Mouse (Mus musculus): ENCODE measurements around the gene Tm6sf1.

DNA sequence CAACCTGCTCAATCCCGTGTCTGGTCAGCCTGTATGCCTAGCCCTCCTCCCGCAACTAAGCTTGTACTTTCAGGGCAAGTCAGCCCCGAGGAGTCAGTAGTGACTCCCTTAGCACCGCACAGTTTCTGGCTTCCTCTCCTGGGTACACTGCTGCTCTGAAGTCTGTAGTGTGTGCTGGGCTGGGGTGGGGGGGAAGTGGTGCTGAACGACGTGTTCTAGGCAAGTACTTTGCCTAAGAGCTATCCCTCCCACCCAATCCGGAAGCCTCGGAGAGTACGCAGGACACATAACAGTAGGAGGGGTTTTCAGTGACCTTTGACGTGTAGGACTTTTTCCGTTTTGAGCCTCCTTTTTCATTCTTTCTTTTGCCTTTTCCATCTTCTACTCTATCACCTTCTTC is 40.6 kb downstream of the Tm6sf1 start:
- TF ChIP-seq POLR2A (IDR thresholded peaks at IDR 0.05; ENCODE audit: control insufficient read depth in 1 of 2, insufficient read depth in 1 of 2, low read depth in 1 of 2, low read length in 2 of 2, poor library complexity in 1 of 2): no peak
- TF ChIP-seq RCOR1 (IDR thresholded peaks at IDR 0.05; ENCODE audit: low read depth, low read length): no peak
- TF ChIP-seq GATA1 (IDR thresholded peaks at IDR 0.05; ENCODE audit: low read depth, low read length): no peak
- no peak for TF ChIP-seq EP300 (IDR thresholded peaks at IDR 0.05; ENCODE audit: low read depth in 1 of 2, low read length in 2 of 2)
- TF ChIP-seq ZKSCAN1 (IDR thresholded peaks at IDR 0.05; ENCODE audit: low read depth, low read length): no peak
- no peak for TF ChIP-seq CTCF (IDR thresholded peaks at IDR 0.05 in 2 of 3, conservative IDR thresholded peaks at IDR 0.05 in 1 of 3; ENCODE audit: control insufficient read depth in 1 of 3, insufficient read depth in 1 of 3, low read depth in 2 of 3, low read length in 3 of 3, poor library complexity in 1 of 3, severe bottlenecking in 1 of 3)
- TF ChIP-seq NELFE (IDR thresholded peaks at IDR 0.05; ENCODE audit: low read depth, low read length): no peak
- no peak for TF ChIP-seq RAD21 (IDR thresholded peaks at IDR 0.05; ENCODE audit: low read depth, low read length)
- TF ChIP-seq CHD1 (IDR thresholded peaks at IDR 0.05; ENCODE audit: low read depth, low read length): no peak
- no peak for TF ChIP-seq TBP (IDR thresholded peaks at IDR 0.05; ENCODE audit: low read depth, low read length)
